Mouse (Mus musculus): ENCODE measurements at regions not wholly inside any gene's neighbourhood (a gene's known extent, or its start where the extent isn't known, plus 50 kb on each side); places are given as distances from the start of the nearest gene placed in this dataset.

DNA sequence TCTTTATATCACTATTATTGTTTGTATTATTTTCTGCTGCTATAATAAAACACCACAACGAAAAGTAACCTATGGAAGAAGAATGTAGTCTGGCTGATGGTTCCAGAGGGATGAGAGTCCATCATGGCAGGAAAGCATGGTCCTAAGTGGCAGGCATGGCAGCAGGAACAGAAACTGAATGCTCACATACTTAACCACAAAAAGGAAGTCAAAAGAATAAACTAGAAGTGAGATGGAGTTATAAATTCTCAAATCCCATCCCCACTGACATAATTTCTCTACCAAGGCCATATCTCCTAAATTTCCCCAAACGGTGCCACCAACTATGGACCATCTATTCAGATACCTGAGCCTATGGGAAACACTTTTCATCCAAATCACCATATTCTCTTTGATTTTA is 408.7 kb upstream of the Cnksr2 start:
- no peak for DNase-seq (ENCODE audit: low spot score)

DNA sequence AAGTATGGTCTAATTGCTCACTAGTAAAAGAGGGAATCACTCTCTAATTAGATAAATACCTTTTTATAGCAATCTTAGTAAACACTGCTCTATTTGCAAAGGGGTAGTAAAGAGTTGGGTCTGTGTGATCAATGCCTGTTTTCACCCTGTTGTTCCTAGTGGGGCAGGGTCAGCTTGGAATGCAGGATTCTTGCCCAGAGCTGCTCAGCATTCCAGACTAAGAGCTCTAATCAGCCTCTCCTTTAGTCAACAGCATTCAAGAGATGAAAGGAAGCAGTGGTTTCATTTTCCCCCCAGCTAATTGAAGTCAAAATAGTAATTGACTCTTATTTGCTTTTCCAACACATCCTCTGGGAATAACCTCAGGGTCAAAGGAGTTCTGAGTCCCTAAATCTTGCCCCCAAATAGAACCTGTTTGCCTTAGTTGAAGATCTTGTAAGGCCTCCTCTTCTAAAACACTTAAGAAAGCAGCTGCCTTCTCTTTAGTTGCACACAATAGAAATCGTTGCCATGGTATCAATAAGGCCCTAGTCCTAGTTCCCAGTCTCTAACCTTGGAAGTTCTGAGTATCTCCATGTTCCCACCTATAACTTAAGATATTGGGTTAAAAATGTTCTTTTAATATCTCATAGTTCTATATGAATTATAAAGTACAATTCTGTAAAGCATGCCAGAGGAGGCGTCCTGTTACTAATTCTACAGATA is 380.6 kb upstream of the Cnksr2 start:
- DNase-seq (ENCODE audit: low spot score): no peak

DNA sequence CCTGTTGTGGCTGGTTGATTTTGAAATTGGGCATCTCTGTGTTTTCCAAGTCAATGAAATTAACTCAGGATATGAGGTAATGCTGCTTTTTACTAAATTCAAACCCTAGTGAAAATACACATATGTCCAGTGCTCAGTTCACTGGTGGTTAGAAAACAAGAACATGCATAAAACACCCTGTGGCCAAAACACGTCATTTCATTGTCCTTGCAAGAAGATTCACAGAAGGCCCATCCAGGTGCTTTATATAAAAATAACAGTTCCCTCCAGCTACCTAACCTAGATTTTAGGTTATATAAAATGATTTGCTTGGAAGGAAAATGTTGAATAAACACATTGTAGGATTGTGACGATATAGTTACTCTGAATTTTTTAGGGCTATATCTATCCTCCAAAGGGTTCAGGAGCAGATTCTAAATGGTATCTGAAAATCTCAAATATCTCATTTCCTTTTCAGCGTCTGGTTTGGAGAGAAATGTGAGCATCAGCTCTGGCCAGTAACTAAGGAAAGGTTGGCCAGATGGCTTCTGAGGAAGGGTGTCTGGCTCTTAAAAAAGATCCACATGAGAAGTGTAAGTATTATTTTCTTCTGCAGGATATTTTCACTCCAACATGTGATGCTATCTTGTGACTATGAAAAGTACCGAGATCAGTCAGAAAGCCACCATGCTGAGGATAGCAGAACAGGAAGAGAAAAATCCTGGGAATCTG is 351.2 kb upstream of the Cnksr2 start:
- peak; percentile 42 for DNase-seq (ENCODE audit: low spot score)

DNA sequence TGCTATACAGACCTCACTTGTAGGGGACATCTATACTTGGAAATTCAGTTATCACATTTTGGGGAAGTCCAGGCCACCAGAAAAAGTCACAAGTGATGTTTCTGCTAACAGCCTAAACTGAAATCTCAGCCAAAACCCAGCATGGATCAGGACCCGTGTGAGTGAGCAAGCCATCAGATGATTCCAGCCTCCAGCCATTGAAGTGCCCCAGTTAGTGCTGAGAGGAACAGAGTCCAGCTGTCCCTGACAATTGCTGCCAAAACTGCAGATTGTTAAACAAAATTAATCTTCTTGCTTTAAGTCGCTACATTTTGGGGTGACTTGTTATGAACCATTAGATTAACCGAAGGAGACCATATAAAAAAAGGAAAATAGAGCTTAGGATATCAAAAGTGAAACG is 332.7 kb upstream of the Cnksr2 start:
- DNase-seq (ENCODE audit: low spot score): no peak

DNA sequence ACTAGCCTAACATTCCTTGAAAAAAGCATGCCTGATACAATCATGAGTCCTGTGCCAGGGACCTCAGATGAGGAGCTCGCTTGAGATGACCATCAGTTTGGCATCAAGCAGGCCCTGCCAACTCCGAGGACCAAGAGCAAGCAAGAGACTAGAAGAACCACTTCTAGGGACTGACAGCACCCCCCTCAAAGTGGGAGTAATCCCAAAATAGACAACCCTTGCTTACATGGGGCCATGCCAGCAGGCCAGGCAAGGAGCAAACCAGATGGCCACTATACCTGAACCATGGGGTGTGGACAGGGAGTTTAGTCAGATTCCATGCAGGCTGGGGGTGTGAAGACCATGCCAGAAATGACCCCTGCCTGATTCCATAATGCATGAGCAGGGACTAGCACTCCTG is 330.1 kb upstream of the Cnksr2 start:
- no peak for DNase-seq (ENCODE audit: low spot score)

All from MN1 (cell line).